Mouse (Mus musculus): ENCODE data around the gene Cep57.

DNA sequence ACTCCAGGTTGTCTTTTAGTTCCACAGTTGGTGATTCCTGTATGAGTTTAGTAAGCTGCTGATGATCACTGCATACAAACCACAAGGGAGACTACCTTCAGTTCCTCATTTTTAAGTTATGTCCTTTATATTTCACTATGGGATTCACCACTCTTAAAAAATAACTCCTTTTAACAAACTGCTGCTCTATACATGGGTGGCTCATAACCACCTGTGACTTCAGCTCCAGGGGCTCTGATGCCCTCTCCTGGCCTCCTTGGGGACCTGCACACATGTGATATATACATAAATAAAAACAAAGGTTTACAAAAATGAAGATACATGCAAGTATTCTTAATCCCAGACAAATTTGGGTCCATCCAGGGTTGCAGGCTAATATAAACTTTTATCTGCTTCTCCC is 17.0 kb downstream of the Cep57 start:
- TF ChIP-seq CTCF (IDR thresholded peaks at IDR 0.05; ENCODE audit: low read depth) = peak; percentile 40; the same call in 1 of the 2 replicates
- TF ChIP-seq EP300 (IDR thresholded peaks at IDR 0.05; ENCODE audit: low read depth) = no peak
